Mouse (Mus musculus) midbrain, embryonic 16.5 days (tissue): ENCODE data around the gene Ntsr1. TPM values are rescaled to one million over a fixed set of nuclear protein-coding genes. Genes with fewer than 3 reads are reported as not detected.

Source experiments
- ATAC-seq: fragments of 200-750 bp; cut with Nextera tagmentation; 2 replicates; pipeline ENCODE4 v1.8.0; 2017; ENCODE audit warnings: moderate TSS enrichment
- H3K27ac ChIP-seq: fragments of 300-500 bp; sonication (generic); 2 replicates; pipeline ENCODE4 v1.5.1; 2014; ENCODE audit warnings: mild to moderate bottlenecking, low read length, mixed read lengths
- H3K27me3 ChIP-seq: fragments of 300-500 bp; sonication (generic); 2 replicates; pipeline ENCODE4 v1.6.1; 2014; ENCODE audit warnings: low read depth, low read length, mixed read lengths; ENCODE audit not compliant: control insufficient read depth, insufficient read depth
- H3K36me3 ChIP-seq: fragments of 300-500 bp; sonication (generic); 2 replicates; pipeline ENCODE4 v1.6.1; 2014; ENCODE audit warnings: mild to moderate bottlenecking, low read length, moderate library complexity, mixed read lengths; ENCODE audit not compliant: control insufficient read depth, insufficient read depth
- H3K4me1 ChIP-seq: fragments of 300-500 bp; sonication (generic); 2 replicates; pipeline ENCODE4 v1.6.1; 2014; ENCODE audit warnings: mild to moderate bottlenecking, low read length, mixed read lengths; ENCODE audit not compliant: control insufficient read depth, insufficient read depth
- H3K4me2 ChIP-seq: fragments of 300-500 bp; sonication (generic); 2 replicates; pipeline ENCODE4 v1.6.1; 2014; ENCODE audit warnings: mild to moderate bottlenecking, low read length, mixed read lengths
- H3K4me3 ChIP-seq: fragments of 300-500 bp; sonication (generic); 2 replicates; pipeline ENCODE4 v1.5.1; 2014; ENCODE audit warnings: low read depth, mild to moderate bottlenecking, low read length, moderate library complexity, mixed read lengths
- H3K9ac ChIP-seq: fragments of 300-500 bp; sonication (generic); 2 replicates; pipeline ENCODE4 v1.6.1; 2014; ENCODE audit warnings: low read depth, low read length, mixed read lengths
- H3K9me3 ChIP-seq: fragments of 300-500 bp; sonication (generic); replicated peaks from 2 replicates; pipeline ENCODE4 v1.6.1; 2014; ENCODE audit warnings: mild to moderate bottlenecking, low read length, mixed read lengths; ENCODE audit not compliant: control insufficient read depth, poor library complexity, severe bottlenecking
- WGBS: fragments of 180-500 bp; shearing (Covaris S2); extraction: QIAGEN DNeasy Blood & Tissue Kit; methylation state at CpG from one replicate; pipeline ENCODE4 v1.1.7; 2014; 5-methylcytosine and 5-hydroxymethylcytosine counted together
- polyA plus RNA-seq: library from polyadenylated mRNA; unstranded; fragments of >200 nt; fragmentation: Nextera tagmentation; extraction: Ambion mirVana; gene quantifications from 2 replicates; pipeline ENCODE4 v1.2.1, GENCODE M21; 2015

Ntsr1 gene
- polyA plus RNA-seq, 1 experiment from 2014 or later = 3.3 TPM

DNA sequence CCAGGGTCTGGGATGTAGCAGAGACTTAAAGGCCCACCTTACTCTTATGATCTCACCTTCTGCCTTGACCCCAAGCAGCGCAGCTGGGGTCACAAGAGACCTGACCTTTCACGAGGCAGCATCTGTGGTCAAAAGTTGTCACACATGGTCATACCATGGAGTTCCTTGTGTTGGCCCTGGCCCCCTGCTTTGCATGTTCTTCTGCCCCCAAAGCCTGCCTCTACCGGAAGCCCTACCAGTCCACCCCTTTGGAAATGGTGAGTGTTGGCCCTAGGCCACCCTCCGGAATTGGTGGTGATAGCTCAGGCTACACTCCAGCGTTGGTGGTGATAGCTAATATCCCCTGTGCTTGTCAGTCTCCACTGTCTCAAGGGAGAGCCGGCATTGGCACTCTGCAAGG, 63.5 kb downstream of the Ntsr1 start:
- Histone ChIP-seq H3K4me1 (no peaks in the 10 kb centered on the region), H3K4me2 (no peak overlapping the region), H3K36me3 (no peaks in the 10 kb centered on the region), H3K9me3 (no peaks in the 10 kb centered on the region), H3K4me3 (no peak overlapping the region), H3K27ac (no peak overlapping the region), H3K27me3 (no peaks in the 10 kb centered on the region), H3K9ac (no peak overlapping the region)
- 59% methylated on average over 6 of the region's 6 CpGs for WGBS
- no peak for ATAC-seq

GRCm38 (mm10) chr2:180563841-180564240, 64.1 kb downstream of the Ntsr1 start:
- H3K4me2 ChIP-seq = no peak overlapping the region
- H3K9ac ChIP-seq = no peak overlapping the region
- no peaks in the 10 kb centered on the region for H3K4me1 ChIP-seq
- no peaks in the 10 kb centered on the region for H3K9me3 ChIP-seq
- WGBS = 41% methylated on average over 5 of the region's 5 CpGs
- no peak for ATAC-seq
- H3K27me3 ChIP-seq = no peaks in the 10 kb centered on the region
- H3K27ac ChIP-seq = no peak overlapping the region
- H3K36me3 ChIP-seq = no peaks in the 10 kb centered on the region
- no peak overlapping the region for H3K4me3 ChIP-seq

DNA sequence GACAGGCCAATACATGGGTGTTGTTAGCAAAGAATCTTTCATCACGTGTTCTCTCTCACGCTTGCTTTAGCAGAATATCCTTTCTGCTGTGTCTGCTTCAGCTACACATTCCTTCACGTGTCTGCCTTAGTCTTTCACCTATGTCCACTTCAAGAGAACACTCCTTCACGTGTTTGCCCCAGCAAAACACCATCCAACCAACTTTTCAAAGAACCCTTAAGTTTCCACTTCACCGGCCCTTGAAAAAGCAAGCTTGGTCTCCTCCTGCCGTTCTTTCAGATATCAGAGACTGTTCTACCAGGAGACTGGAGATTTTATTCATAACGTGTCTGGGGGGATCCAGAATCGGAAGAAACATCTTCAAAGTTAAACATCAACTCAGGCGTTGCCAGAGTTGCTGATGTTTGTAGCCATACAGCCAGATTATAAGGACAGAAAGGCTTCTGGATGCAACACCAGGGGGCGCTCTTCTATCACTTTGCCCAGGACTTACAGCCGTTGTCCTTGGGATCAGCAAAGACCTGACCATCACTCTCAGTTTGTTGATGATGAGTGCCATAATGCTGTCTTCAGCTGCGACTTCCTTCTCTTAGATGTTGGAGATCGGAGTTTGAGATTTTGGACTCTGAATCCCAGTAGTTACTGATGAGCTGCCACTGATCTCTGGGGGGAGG, 66.6 kb downstream of the Ntsr1 start:
- H3K4me2 ChIP-seq = no peak overlapping the region
- no peaks in the 10 kb centered on the region for H3K36me3 ChIP-seq
- H3K4me1 ChIP-seq = no peaks in the 10 kb centered on the region
- no peak for ATAC-seq
- WGBS = 35% methylated on average over 13 of the region's 13 CpGs
- H3K27me3 ChIP-seq = no peaks in the 10 kb centered on the region
- no peak overlapping the region for H3K4me3 ChIP-seq
- no peak overlapping the region for H3K9ac ChIP-seq
- H3K27ac ChIP-seq = no peak overlapping the region
- no peaks in the 10 kb centered on the region for H3K9me3 ChIP-seq

GRCm38 (mm10) chr2:180569028-180569643, 69.4 kb downstream of the Ntsr1 start:
- 43% methylated on average over 3 of the region's 3 CpGs for WGBS
- H3K9ac ChIP-seq = no peak overlapping the region
- H3K9me3 ChIP-seq = no peaks in the 10 kb centered on the region
- no peaks in the 10 kb centered on the region for H3K27me3 ChIP-seq
- no peak overlapping the region for H3K4me3 ChIP-seq
- no peak for ATAC-seq
- no peaks in the 10 kb centered on the region for H3K36me3 ChIP-seq
- no peak overlapping the region for H3K27ac ChIP-seq
- H3K4me1 ChIP-seq = no peaks in the 10 kb centered on the region
- no peak overlapping the region for H3K4me2 ChIP-seq

- peaks cover 7% of the 10 kb centered on the region for H3K27me3 ChIP-seq
- H3K4me1 ChIP-seq = no peaks in the 10 kb centered on the region
- WGBS = 39% methylated on average over 4 of the region's 4 CpGs
- ATAC-seq = no peak
- no peak overlapping the region for H3K9ac ChIP-seq
- no peak overlapping the region for H3K27ac ChIP-seq
- H3K36me3 ChIP-seq = no peaks in the 10 kb centered on the region
- no peaks in the 10 kb centered on the region for H3K9me3 ChIP-seq
- H3K4me2 ChIP-seq = no peak overlapping the region
- no peak overlapping the region for H3K4me3 ChIP-seq
Observed at GRCm38 (mm10) chr2:180576482-180576881, 76.7 kb downstream of the Ntsr1 start.

GRCm38 (mm10) chr2:180578686-180579085, 78.9 kb downstream of the Ntsr1 start:
- H3K4me2 ChIP-seq = no peak overlapping the region
- H3K9ac ChIP-seq = no peak overlapping the region
- no peak overlapping the region for H3K27ac ChIP-seq
- H3K4me1 ChIP-seq = peaks cover 7% of the 10 kb centered on the region
- H3K36me3 ChIP-seq = no peaks in the 10 kb centered on the region
- no peak for ATAC-seq
- WGBS = 9% methylated on average over 3 of the region's 3 CpGs
- H3K27me3 ChIP-seq = peaks cover 7% of the 10 kb centered on the region
- H3K4me3 ChIP-seq = no peak overlapping the region
- H3K9me3 ChIP-seq = no peaks in the 10 kb centered on the region

- ATAC-seq = no peak
- WGBS = 78% methylated on average over 3 of the region's 3 CpGs
- no peak within 1 kb of the TSS for H3K4me2 ChIP-seq
- no peak within 1 kb of the TSS for H3K27ac ChIP-seq
- peaks cover 25% of the 10 kb centered on the region for H3K4me1 ChIP-seq
- H3K27me3 ChIP-seq = peaks cover 7% of the 10 kb centered on the region
- peaks cover 11% of the 10 kb centered on the region for H3K36me3 ChIP-seq
- no peak within 1 kb of the TSS for H3K9ac ChIP-seq
- H3K9me3 ChIP-seq = no peaks in the 10 kb centered on the region
- no peak within 1 kb of the TSS for H3K4me3 ChIP-seq
Observed at GRCm38 (mm10) chr2:180581002-180581401, 81.2 kb downstream of the Ntsr1 start, which contains the start of gene Mrgbp. TSS of gene Mrgbp (plus strand) at chr2:180581304.

GRCm38 (mm10) chr2:180582481-180583153, 82.8 kb downstream of the Ntsr1 start:
- Histone ChIP-seq H3K27ac (peak overlapping the region; percentile 79), H3K4me1 (peaks cover 25% of the 10 kb centered on the region), H3K4me3 (peak overlapping the region; percentile 89), H3K36me3 (peaks cover 13% of the 10 kb centered on the region), H3K9ac (peak overlapping the region; percentile 96), H3K9me3 (no peaks in the 10 kb centered on the region), H3K27me3 (peaks cover 7% of the 10 kb centered on the region), H3K4me2 (peak overlapping the region; percentile 94)
- under 1% methylated on average over 56 of the region's 57 CpGs for WGBS
- peak; percentile 76 for ATAC-seq

GRCm38 (mm10) chr2:180583154-180583507, 83.4 kb downstream of the Ntsr1 start:
- peak overlapping the region; percentile 79; the same call in 1 of the 2 replicates for H3K27ac ChIP-seq
- peaks cover 13% of the 10 kb centered on the region for H3K36me3 ChIP-seq
- peaks cover 7% of the 10 kb centered on the region for H3K27me3 ChIP-seq
- peak overlapping the region; percentile 89 for H3K4me3 ChIP-seq
- H3K9me3 ChIP-seq = no peaks in the 10 kb centered on the region
- peak; percentile 31 for ATAC-seq
- peak overlapping the region; percentile 96 for H3K9ac ChIP-seq
- H3K4me1 ChIP-seq = peaks cover 25% of the 10 kb centered on the region
- peak overlapping the region; percentile 94 for H3K4me2 ChIP-seq
- WGBS = 29% methylated on average over 7 of the region's 7 CpGs
